Mouse (Mus musculus) liver, adult 2 months (tissue): ENCODE data around the gene Slc25a16.

Experiments used
- CTCF ChIP-seq: fragments of 200-500 bp; IDR thresholded peaks from 2 replicates; pipeline ENCODE4 v1.5.1; 2011; ENCODE audit warnings: low read depth, low read length, control low read depth
- POLR2A ChIP-seq: fragments of 200-500 bp; IDR thresholded peaks from 2 replicates; pipeline ENCODE4 v1.6.1; 2011; ENCODE audit warnings: low read length, control low read depth; ENCODE audit not compliant: insufficient read depth; ENCODE audit errors: extremely low read depth

DNA sequence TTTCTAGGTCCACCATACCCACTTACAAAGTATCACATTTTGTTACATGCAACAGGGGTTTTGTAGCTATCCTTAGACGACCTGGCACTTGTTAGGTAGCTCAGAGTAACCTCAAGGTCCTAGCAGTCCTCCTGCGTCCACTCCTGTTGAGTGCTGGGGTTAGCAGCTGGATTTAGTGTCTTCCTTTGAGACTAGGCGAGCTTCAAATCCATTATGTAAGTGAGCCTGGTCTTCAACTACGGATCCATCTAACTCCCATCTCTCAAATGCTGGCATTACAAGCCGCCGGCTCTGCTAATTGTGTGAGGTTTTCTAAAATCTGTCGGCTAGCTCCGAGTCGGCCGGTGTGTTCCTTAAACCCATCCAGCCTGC is 59.2 kb downstream of the Slc25a16 start:
- TF ChIP-seq CTCF (no peak), POLR2A (no peak)
